In the genomic region with DNA sequence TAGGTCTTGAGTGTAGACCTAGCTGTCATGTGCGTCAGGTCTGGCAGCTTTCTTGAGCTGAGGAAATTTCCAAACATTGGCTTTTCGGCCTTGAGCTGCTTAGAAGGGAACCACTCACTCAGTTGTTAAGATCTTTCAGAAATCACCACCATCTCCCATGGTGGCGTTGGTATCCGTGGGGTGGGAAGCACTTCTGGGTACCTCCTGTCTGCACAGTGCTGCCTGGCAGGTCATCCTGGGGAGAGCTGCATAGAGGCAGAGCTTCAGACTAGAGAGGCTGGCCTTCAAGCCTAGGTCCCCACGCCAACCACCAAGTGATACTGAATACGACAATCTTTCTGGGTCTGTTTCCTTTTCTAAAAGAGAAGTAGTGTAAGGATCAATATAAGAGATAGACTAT, we compare ENCODE assay signal across 20 mouse cellular contexts. TPM values are rescaled to one million over a fixed set of nuclear protein-coding genes. Genes with fewer than 3 reads are reported as not detected.
"Had no signal": no experiment of that assay in that cellular context is flagged by ENCODE, and none has a peak within 500 bp of the region (broad histone marks: within the 10 kb centered on the region; RNA-seq: fewer than 3 reads in every experiment).

No protein-coding gene starts in this region.

- H3K4me2 ChIP-seq: kidney, embryonic 15.5 days; limb, embryonic 12.5 days; limb, embryonic 15.5 days; liver, embryonic 11.5 days; lung, embryonic 14.5 days; midbrain, embryonic 12.5 days; midbrain, embryonic 15.5 days; neural tube, embryonic 13.5 days had no signal

- H3K4me3 ChIP-seq: kidney, embryonic 15.5 days; limb, embryonic 12.5 days; limb, embryonic 15.5 days; midbrain, embryonic 12.5 days; midbrain, embryonic 15.5 days; myocyte; neural tube, embryonic 13.5 days had no signal

- H3K36me3 ChIP-seq: kidney, embryonic 15.5 days; limb, embryonic 12.5 days; limb, embryonic 15.5 days; midbrain, embryonic 12.5 days; midbrain, embryonic 15.5 days; neural tube, embryonic 13.5 days had no signal

- H3K4me1 ChIP-seq: limb, embryonic 12.5 days; midbrain, embryonic 15.5 days; neural tube, embryonic 13.5 days had no signal

- DNase-seq: kidney, adult 11 months; kidney, adult 8-10 months; layer of hippocampus, adult 9-11 months; left cerebral cortex, postnatal 4 days; liver, postnatal 0 days; lung, embryonic 14.5 days; retina, postnatal 1 day; thymus, postnatal 25 days had no signal

- H3K27ac ChIP-seq: kidney, embryonic 15.5 days; limb, embryonic 12.5 days; limb, embryonic 15.5 days; liver, embryonic 14.5 days; midbrain, embryonic 12.5 days; midbrain, embryonic 15.5 days; neural tube, embryonic 13.5 days had no signal

- H3K9ac ChIP-seq: kidney, embryonic 15.5 days; limb, embryonic 12.5 days; limb, embryonic 15.5 days; liver, embryonic 14.5 days; liver, postnatal 0 days; lung, embryonic 14.5 days; midbrain, embryonic 12.5 days; midbrain, embryonic 15.5 days; neural tube, embryonic 13.5 days had no signal

- ATAC-seq: liver, postnatal 0 days; midbrain, embryonic 15.5 days had no signal

- H3K9me3 ChIP-seq: kidney, embryonic 15.5 days; limb, embryonic 15.5 days; midbrain, embryonic 15.5 days had no signal

- H3K27me3 ChIP-seq: kidney, embryonic 15.5 days; limb, embryonic 12.5 days; limb, embryonic 15.5 days; midbrain, embryonic 12.5 days; midbrain, embryonic 15.5 days; neural tube, embryonic 13.5 days had no signal

RNA-seq across cellular contexts. Expression of a gene that starts 21.4 kb away (rescaled TPM):
- total RNA-seq: megakaryocyte progenitor cell, adult 5-6 weeks; monocyte, adult 5-6 weeks; neutrophil, adult 5-6 weeks had no signal
